ENCODE assay signal across 8 mouse cellular contexts in the genomic region with DNA sequence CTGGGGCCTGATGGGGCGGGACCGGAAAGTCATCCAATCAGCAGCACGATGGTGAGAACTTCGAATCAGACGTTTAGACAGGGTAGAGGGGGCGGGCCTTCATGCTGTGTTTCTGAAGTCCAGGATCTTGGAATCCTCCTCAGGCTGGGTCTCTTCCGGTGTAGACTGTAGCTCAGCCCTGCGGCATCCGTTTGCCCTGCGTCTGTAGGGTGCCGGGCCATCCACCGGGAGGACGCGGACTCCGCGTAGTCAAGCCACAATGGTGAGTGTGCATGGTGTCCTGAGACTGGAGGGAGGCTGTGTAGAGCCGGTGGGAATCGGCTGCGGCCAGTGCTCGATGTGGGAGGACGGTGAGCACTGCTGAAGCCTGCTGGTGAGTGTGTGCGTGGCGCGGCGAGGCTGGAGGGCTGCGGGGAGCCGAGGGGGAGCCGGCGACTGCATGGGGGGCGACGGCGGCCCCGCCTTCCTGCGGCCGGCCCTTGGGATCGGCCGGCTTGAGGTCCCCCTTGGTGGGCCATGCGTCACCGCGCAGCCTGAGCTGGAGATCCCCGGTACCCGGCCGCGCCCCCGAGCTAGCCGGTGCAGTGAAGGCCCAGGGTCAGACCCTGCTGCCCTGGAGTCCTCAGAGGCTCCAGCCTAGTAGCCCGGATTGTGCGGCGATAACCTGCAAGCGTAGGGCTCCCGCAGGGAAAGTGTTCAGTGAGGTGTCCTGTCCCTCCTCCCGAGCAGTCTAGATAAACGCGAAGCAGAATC. TPM values are rescaled to one million over a fixed set of nuclear protein-coding genes. Genes with fewer than 3 reads are reported as not detected.
DNase-seq lines count a peak whose midpoint lies in the region; ATAC-seq and TF ChIP-seq lines count a peak whose summit lies in the region.

A gene (plus strand): TSS at position 84 of the 753 bp plus-strand sequence.

- peak within 1 kb of the TSS; percentile 67 for H3K4me2 ChIP-seq in forebrain, postnatal 0 days (ENCODE audit: low read depth)
- peak within 1 kb of the TSS; percentile 60 for H3K4me2 ChIP-seq in lung, embryonic 16.5 days (ENCODE audit: low read depth, low read length)

- no peak for TF ChIP-seq CTCF in G1E (IDR thresholded peaks at IDR 0.05; ENCODE audit: low read depth, low read length)
- peak; percentile 49 for TF ChIP-seq CTCF in forebrain, postnatal 0 days (IDR thresholded peaks at IDR 0.05; ENCODE audit: low read depth)

- ATAC-seq in G1E (ENCODE audit: extremely low read depth, insufficient number of reproducible peaks, low FRiP score, poor library complexity, severe bottlenecking) = peak; percentile 100
- ATAC-seq in forebrain, postnatal 0 days = peak; percentile 99
- peak; percentile 99 for ATAC-seq in hematopoietic stem cell, adult 5-6 weeks (replicated peaks in 1 of 2; ENCODE audit: insufficient read depth in 1 of 2, low FRiP score in 2 of 2, low TSS enrichment in 1 of 2, low read depth in 1 of 2, poor library complexity in 2 of 2, severe bottlenecking in 2 of 2)
- ATAC-seq in lung, embryonic 16.5 days (ENCODE audit: low read depth) = peak; percentile 100

- peaks cover 21% of the 10 kb centered on the region for H3K36me3 ChIP-seq in G1E (replicated peaks)
- no peaks in the 10 kb centered on the region for H3K36me3 ChIP-seq in forebrain, postnatal 0 days (ENCODE audit: insufficient read depth)
- H3K36me3 ChIP-seq in lung, embryonic 16.5 days (ENCODE audit: control insufficient read depth, insufficient read depth, low read length) = no peaks in the 10 kb centered on the region

- H3K4me3 ChIP-seq in G1E (ENCODE audit: low read depth, low read length) = peak within 1 kb of the TSS; percentile 99
- H3K4me3 ChIP-seq in forebrain, postnatal 0 days (ENCODE audit: low read depth, low read length) = peak within 1 kb of the TSS; percentile 87
- peak within 1 kb of the TSS; percentile 78 for H3K4me3 ChIP-seq in lung, embryonic 16.5 days (ENCODE audit: low read length)

- peak within 1 kb of the TSS; percentile 89 for H3K27ac ChIP-seq in forebrain, postnatal 0 days (ENCODE audit: low read depth, low read length)
- H3K27ac ChIP-seq in lung, embryonic 16.5 days (ENCODE audit: low read length) = peak within 1 kb of the TSS; percentile 87

- H3K4me1 ChIP-seq in G1E (ENCODE audit: insufficient read depth, low read depth, low read length) = peaks cover 24% of the 10 kb centered on the region
- peaks cover 18% of the 10 kb centered on the region for H3K4me1 ChIP-seq in forebrain, postnatal 0 days (ENCODE audit: insufficient read depth)
- peaks cover 20% of the 10 kb centered on the region for H3K4me1 ChIP-seq in lung, embryonic 16.5 days (replicated peaks; ENCODE audit: control insufficient read depth, insufficient read depth, low read length)

- 2% methylated on average over 51 of the region's 54 CpGs for WGBS in forebrain, postnatal 0 days
- whole genome bisulfite sequencing in lung, embryonic 16.5 days = under 1% methylated on average over 48 of the region's 54 CpGs

- no peaks in the 10 kb centered on the region for H3K9me3 ChIP-seq in G1E (replicated peaks)
- no peaks in the 10 kb centered on the region for H3K9me3 ChIP-seq in forebrain, postnatal 0 days (ENCODE audit: low read length)
- no peaks in the 10 kb centered on the region for H3K9me3 ChIP-seq in lung, embryonic 16.5 days (ENCODE audit: control insufficient read depth, low read length)

- peak; percentile 97 for DNase-seq in G1E (ENCODE audit: low spot score)
- peak; percentile 83 to 92 for DNase-seq in cerebellum, adult 18-20 months
- peak; percentile 93 for DNase-seq in forebrain, postnatal 0 days
- peak; percentile 81 for DNase-seq in layer of hippocampus, adult 9-10 months (ENCODE audit: low spot score)
- DNase-seq in ovary, postnatal 10 days (ENCODE audit: low spot score) = peak; percentile 67
- DNase-seq in thymus, postnatal 10 days (ENCODE audit: low spot score in 2 of 2) = peak; percentile 76 to 80

- H3K9ac ChIP-seq in forebrain, postnatal 0 days = peak within 1 kb of the TSS; percentile 97
- peak within 1 kb of the TSS; percentile 95 for H3K9ac ChIP-seq in lung, embryonic 16.5 days (ENCODE audit: low read length)

- no peaks in the 10 kb centered on the region for H3K27me3 ChIP-seq in G1E (ENCODE audit: insufficient read depth, low read length)
- no peaks in the 10 kb centered on the region for H3K27me3 ChIP-seq in forebrain, postnatal 0 days (ENCODE audit: insufficient read depth, low read length)
- H3K27me3 ChIP-seq in lung, embryonic 16.5 days (ENCODE audit: control insufficient read depth, insufficient read depth, low read depth, low read length) = no peaks in the 10 kb centered on the region

RNA-seq across cellular contexts. Expression of the gene that starts here (rescaled TPM):
- total RNA-seq in G1E (2014; fragmentation: Nextera tagmentation) (13.5 and 16.3 TPM in 2 replicates), G1E (2017) (9.2 and 10.0 TPM in 2 replicates)
- polyA plus RNA-seq in G1E (2012) = 0.29 and 0.43 TPM in 2 replicates
- total RNA-seq in forebrain, postnatal 0 days (2014; rRNA removed) = 22.4 and 26.2 TPM in 2 replicates
- polyA plus RNA-seq in forebrain, postnatal 0 days (2015; fragmentation: Nextera tagmentation; extraction: Ambion mirVana) = 6.8 and 10.6 TPM in 2 replicates
- 8.4 TPM in 2 replicates for total RNA-seq in hematopoietic stem cell, adult 5-6 weeks (2017)
- polyA plus RNA-seq in lung, embryonic 16.5 days (2015; fragmentation: Nextera tagmentation; extraction: Ambion mirVana) = 7.6 and 7.7 TPM in 2 replicates

Comparison
In these comparisons a context has a peak if more than half of its experiments do, and no peak if none do; other contexts are left out.
1. Peak in every context shown above with its lines: DNase-seq, ATAC-seq, H3K4me3 ChIP-seq and H3K27ac ChIP-seq.